In genomic region chr6:124738511-124739023, GRCm38 (mm10) we compare ENCODE assay signal across 8 mouse cellular contexts. TPM values are rescaled to one million over a fixed set of nuclear protein-coding genes. Genes with fewer than 3 reads are reported as not detected.
DNase-seq lines count a peak whose midpoint lies in the region; ATAC-seq and TF ChIP-seq lines count a peak whose summit lies in the region.

TSS of gene Ptpn6 (minus strand) at chr6:124738714.

- TF ChIP-seq CTCF in lung, adult 2 months (IDR thresholded peaks at IDR 0.05; ENCODE audit: insufficient read depth, low read length), result no peak

- H3K36me3 ChIP-seq in embryonic facial prominence, embryonic 15.5 days, result peaks cover 15% of the 10 kb centered on the region

- DNase-seq in urinary bladder, adult 18-20 months (ENCODE audit: low spot score in 2 of 2), result peak; percentile 60 to 78
- DNase-seq in urinary bladder, postnatal 10 days (ENCODE audit: low spot score), result no peak
- DNase-seq in kidney, adult 18-20 months, result peak; percentile 87
- DNase-seq in lung, adult 2 months, result peak; percentile 70
- no peak for DNase-seq in spleen, adult 12 weeks (ENCODE audit: low spot score)
- DNase-seq in frontal cortex, postnatal 36 days (ENCODE audit: low spot score in 2 of 2), result no peak

- peaks cover 30% of the 10 kb centered on the region for H3K4me1 ChIP-seq in embryonic facial prominence, embryonic 15.5 days
- H3K4me1 ChIP-seq in lung, adult 2 months (ENCODE audit: control insufficient read depth, insufficient read depth, low read length), result peaks cover 4% of the 10 kb centered on the region

- peak; percentile 48 for ATAC-seq in embryonic facial prominence, embryonic 15.5 days (ENCODE audit: insufficient number of reproducible peaks, low FRiP score, low TSS enrichment, low read depth)
- peak; percentile 2; the same call in 1 of the 2 replicates for ATAC-seq in neutrophil, adult 5-6 weeks (ENCODE audit: extremely low read depth, insufficient number of reproducible peaks, low FRiP score, poor library complexity, severe bottlenecking)

- 29% methylated on average over 15 of the region's 15 CpGs for WGBS in embryonic facial prominence, embryonic 15.5 days
- 25% methylated on average over 15 of the region's 15 CpGs for WGBS in lung, adult 2 months

- H3K4me2 ChIP-seq in embryonic facial prominence, embryonic 15.5 days (replicated peaks), result peak within 1 kb of the TSS; percentile 68

- no peak for TF ChIP-seq POLR2A in lung, adult 2 months (IDR thresholded peaks at IDR 0.05; ENCODE audit: borderline replicate concordance, extremely low read depth, low read depth, low read length)

- no peak within 1 kb of the TSS for H3K9ac ChIP-seq in embryonic facial prominence, embryonic 15.5 days

- H3K27ac ChIP-seq in embryonic facial prominence, embryonic 15.5 days (replicated peaks), result peak within 1 kb of the TSS; percentile 99

- no peaks in the 10 kb centered on the region for H3K27me3 ChIP-seq in embryonic facial prominence, embryonic 15.5 days

- H3K9me3 ChIP-seq in embryonic facial prominence, embryonic 15.5 days (replicated peaks), result no peaks in the 10 kb centered on the region

- H3K4me3 ChIP-seq in embryonic facial prominence, embryonic 15.5 days (replicated peaks), result peak within 1 kb of the TSS; percentile 68
- H3K4me3 ChIP-seq in lung, adult 2 months (replicated peaks; ENCODE audit: extremely low read depth, low read depth, low read length), result peak within 1 kb of the TSS; percentile 37

RNA-seq across cellular contexts. Expression of gene Ptpn6, which starts in this region (rescaled TPM):
- polyA plus RNA-seq in embryonic facial prominence, embryonic 15.5 days (2015; fragmentation: Nextera tagmentation; extraction: Ambion mirVana), result 19.9 and 20.2 TPM in 2 replicates
- 38.9 and 48.7 TPM in 2 replicates for polyA plus RNA-seq in lung, adult 2 months (2012; rRNA removed)
- total RNA-seq in neutrophil, adult 5-6 weeks (2017), result 1,943 and 2,202 TPM in 2 replicates

Comparison
In these comparisons a context has a peak if more than half of its experiments do, and no peak if none do; other contexts are left out.
1. DNase-seq: peak in urinary bladder, adult 18-20 months (2 of 2), kidney, adult 18-20 months (single experiment) and lung, adult 2 months (single experiment); none in urinary bladder, postnatal 10 days (single experiment), spleen, adult 12 weeks (single experiment) and frontal cortex, postnatal 36 days (0 of 2).